Mouse (Mus musculus): ENCODE measurements at regions not wholly inside any gene's neighbourhood (a gene's known extent, or its start where the extent isn't known, plus 50 kb on each side); places are given as distances from the start of the nearest gene placed in this dataset.

- TF ChIP-seq CTCF (IDR thresholded peaks at IDR 0.05; ENCODE audit: control insufficient read depth, insufficient read depth, insufficient read length) (no peak), MAX (IDR thresholded peaks at IDR 0.05) (peak; percentile 56), CEBPB (IDR thresholded peaks at IDR 0.05; ENCODE audit: low read depth) (no peak), MYOG (IDR thresholded peaks at IDR 0.05; ENCODE audit: control insufficient read depth, extremely low read depth, insufficient read length) (no peak), FOSL1 (IDR thresholded peaks at IDR 0.05; ENCODE audit: insufficient read depth, low read length, poor library complexity, severe bottlenecking) (no peak)
These were observed 105.8 kb upstream of the 4933415F23Rik start for GRCm38 (mm10) chr1:23207843-23208242.

All from C2C12 (cell line).